Mouse (Mus musculus) small intestine, adult 2 months (tissue): ENCODE data around the gene Capsl.

Source experiments
- CTCF ChIP-seq: fragments of 200-500 bp; IDR thresholded peaks from 2 replicates; pipeline ENCODE4 v1.5.1; 2012; ENCODE audit warnings: low read depth, mild to moderate bottlenecking, control low read depth, inconsistent platforms, low read length, moderate library complexity, mixed read lengths; ENCODE audit not compliant: insufficient replicate concordance, insufficient read length; ENCODE audit errors: extremely low read depth
- POLR2A ChIP-seq: fragments of 200-500 bp; IDR thresholded peaks from 2 replicates; pipeline ENCODE4 v1.6.1; 2012; ENCODE audit warnings: low read depth, mild to moderate bottlenecking, control low read depth, inconsistent platforms, low read length, moderate library complexity

- no peak for TF ChIP-seq CTCF
- no peak for TF ChIP-seq POLR2A
Measured at GRCm38 (mm10) chr15:9463521-9464027, 27.7 kb downstream of the Capsl start.
